Comparison of ENCODE assay signal across 8 mouse cellular contexts in the genomic region with DNA sequence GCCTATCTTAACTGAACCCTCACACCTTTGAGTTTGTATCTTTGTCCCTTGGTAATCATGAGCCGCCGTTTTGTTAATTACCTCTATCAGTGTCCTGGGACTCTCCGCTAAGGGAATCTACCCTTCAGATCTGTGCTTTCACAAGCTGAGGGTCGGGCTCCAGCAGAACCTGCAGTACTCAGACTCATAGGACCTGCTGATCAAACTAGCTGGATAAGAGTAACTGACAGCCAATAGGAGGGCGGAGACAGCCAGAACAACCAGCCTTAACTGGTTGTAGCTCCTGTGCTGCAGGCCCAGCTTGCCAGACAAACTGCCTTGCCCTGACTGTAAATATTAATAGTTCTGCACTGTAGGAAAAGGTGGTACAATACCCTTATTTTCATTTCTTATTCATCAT.
DNase-seq lines count a peak whose midpoint lies in the region; ATAC-seq and TF ChIP-seq lines count a peak whose summit lies in the region.

No protein-coding gene starts in this region.

- no peak for TF ChIP-seq CTCF in stomach, postnatal 0 days (IDR thresholded peaks at IDR 0.05; ENCODE audit: low read depth)

- H3K27me3 ChIP-seq in heart, embryonic 14.5 days (ENCODE audit: control insufficient read depth, insufficient read depth, low read length), result no peaks in the 10 kb centered on the region
- H3K27me3 ChIP-seq in liver, embryonic 13.5 days, result no peaks in the 10 kb centered on the region
- H3K27me3 ChIP-seq in stomach, postnatal 0 days (ENCODE audit: control insufficient read depth, insufficient read depth, low read length), result no peaks in the 10 kb centered on the region

- H3K4me3 ChIP-seq in heart, embryonic 14.5 days (ENCODE audit: control insufficient read depth in 1 of 2, insufficient read depth in 1 of 2, low read depth in 1 of 2, low read length in 2 of 2), result peak overlapping the region; percentile 7 to 20; a peak in 3 of 4 replicates
- H3K4me3 ChIP-seq in liver, embryonic 13.5 days (replicated peaks), result no peak overlapping the region
- H3K4me3 ChIP-seq in stomach, postnatal 0 days (ENCODE audit: low read depth, low read length), result no peak overlapping the region

- WGBS in heart, embryonic 14.5 days, result 10% methylated on average over 5 of the region's 5 CpGs
- WGBS in liver, embryonic 13.5 days (ENCODE audit: insufficient replicate concordance), result 52% methylated on average over 5 of the region's 5 CpGs
- 42% methylated on average over 5 of the region's 5 CpGs for WGBS in stomach, postnatal 0 days

- peaks cover 7 to 18% of the 10 kb centered on the region in 2 experiments; a peak in 3 of 4 replicates for H3K4me1 ChIP-seq in heart, embryonic 14.5 days (ENCODE audit: control insufficient read depth in 2 of 2, insufficient read depth in 2 of 2, low read length in 2 of 2)
- peaks cover 9% of the 10 kb centered on the region; the same call in 1 of the 2 replicates for H3K4me1 ChIP-seq in liver, embryonic 13.5 days (replicated peaks)
- H3K4me1 ChIP-seq in stomach, postnatal 0 days (replicated peaks; ENCODE audit: control insufficient read depth, insufficient read depth), result no peaks in the 10 kb centered on the region

- DNase-seq in cerebellum, postnatal 14 days, result peak; percentile 26 to 39
- no peak for DNase-seq in cerebellum, adult 11-12 months
- DNase-seq in MN1 (ENCODE audit: low spot score), result peak; percentile 28
- DNase-seq in liver, embryonic 13.5 days, result no peak
- DNase-seq in stomach, postnatal 0 days (ENCODE audit: low spot score), result peak; percentile 58
- no peak for DNase-seq in right cerebral cortex, adult 2 months (ENCODE audit: low spot score in 2 of 2)

- no peaks in the 10 kb centered on the region for H3K9me3 ChIP-seq in heart, embryonic 14.5 days (ENCODE audit: control insufficient read depth, low read length)
- no peaks in the 10 kb centered on the region for H3K9me3 ChIP-seq in liver, embryonic 13.5 days (replicated peaks)
- H3K9me3 ChIP-seq in stomach, postnatal 0 days (ENCODE audit: control insufficient read depth, low read length), result no peaks in the 10 kb centered on the region

- H3K27ac ChIP-seq in heart, embryonic 14.5 days (replicated peaks in 1 of 2; ENCODE audit: control insufficient read depth in 1 of 2, insufficient read depth in 1 of 2, low read depth in 2 of 2, low read length in 2 of 2), result peak overlapping the region; percentile 81 to 87
- H3K27ac ChIP-seq in liver, embryonic 13.5 days, result no peak overlapping the region
- no peak overlapping the region for H3K27ac ChIP-seq in stomach, postnatal 0 days (replicated peaks)

- 0 out of 2 replicates have a peak overlapping the region, but pooled peaks have one; percentile 9 for H3K9ac ChIP-seq in heart, embryonic 14.5 days (ENCODE audit: low read length)
- H3K9ac ChIP-seq in liver, embryonic 13.5 days, result no peak overlapping the region
- no peak overlapping the region for H3K9ac ChIP-seq in stomach, postnatal 0 days (ENCODE audit: low read length)

- peak; percentile 68; the same call in 1 of the 2 replicates for ATAC-seq in heart, embryonic 14.5 days (ENCODE audit: insufficient number of reproducible peaks, insufficient read depth, low FRiP score, low read depth)
- ATAC-seq in liver, embryonic 13.5 days (ENCODE audit: low read depth), result peak; percentile 68; the same call in 1 of the 2 replicates
- peak; percentile 85 for ATAC-seq in stomach, postnatal 0 days (ENCODE audit: low FRiP score, low TSS enrichment)
- ATAC-seq in erythroid progenitor cell, adult 5-6 weeks (replicated peaks; ENCODE audit: low FRiP score, poor library complexity, severe bottlenecking), result no peak

- H3K36me3 ChIP-seq in heart, embryonic 14.5 days (ENCODE audit: control insufficient read depth, insufficient read depth, low read length), result no peaks in the 10 kb centered on the region
- H3K36me3 ChIP-seq in liver, embryonic 13.5 days, result no peaks in the 10 kb centered on the region
- H3K36me3 ChIP-seq in stomach, postnatal 0 days (ENCODE audit: control insufficient read depth, insufficient read depth, low read length), result no peaks in the 10 kb centered on the region

- peak overlapping the region; percentile 59 for H3K4me2 ChIP-seq in heart, embryonic 14.5 days (ENCODE audit: low read length)
- no peak overlapping the region for H3K4me2 ChIP-seq in liver, embryonic 13.5 days
- H3K4me2 ChIP-seq in stomach, postnatal 0 days (replicated peaks; ENCODE audit: low read depth), result 0 out of 2 replicates have a peak overlapping the region, but pooled peaks have one; percentile 11

- TF ChIP-seq EP300 in stomach, postnatal 0 days (optimal IDR thresholded peaks at IDR 0.05), result no peak

Comparison
In these comparisons a context has a peak if more than half of its experiments do, and no peak if none do; other contexts are left out.
1. DNase-seq: peak in cerebellum, postnatal 14 days (2 of 2), MN1 (single experiment) and stomach, postnatal 0 days (single experiment); none in cerebellum, adult 11-12 months (single experiment), liver, embryonic 13.5 days (single experiment) and right cerebral cortex, adult 2 months (0 of 2).
2. H3K27ac ChIP-seq: peak in heart, embryonic 14.5 days (2 of 2); none in liver, embryonic 13.5 days (single experiment) and stomach, postnatal 0 days (single experiment).
3. H3K4me3 ChIP-seq: peak in heart, embryonic 14.5 days (2 of 2); none in liver, embryonic 13.5 days (single experiment) and stomach, postnatal 0 days (single experiment).